Mouse (Mus musculus) MN1 (cell line): ENCODE data around the gene Col4a2.
"Not testable (repeated sequence)": the region's sequence is repeated elsewhere in the genome, so short reads cannot be mapped to it uniquely, and the experiment has no call there.

Experiments
- DNase-seq: peaks from one replicate; pipeline ENCODE4 v3.0.0-alpha.2; 2016; ENCODE audit warnings: low spot score

Col4a2 gene

DNA sequence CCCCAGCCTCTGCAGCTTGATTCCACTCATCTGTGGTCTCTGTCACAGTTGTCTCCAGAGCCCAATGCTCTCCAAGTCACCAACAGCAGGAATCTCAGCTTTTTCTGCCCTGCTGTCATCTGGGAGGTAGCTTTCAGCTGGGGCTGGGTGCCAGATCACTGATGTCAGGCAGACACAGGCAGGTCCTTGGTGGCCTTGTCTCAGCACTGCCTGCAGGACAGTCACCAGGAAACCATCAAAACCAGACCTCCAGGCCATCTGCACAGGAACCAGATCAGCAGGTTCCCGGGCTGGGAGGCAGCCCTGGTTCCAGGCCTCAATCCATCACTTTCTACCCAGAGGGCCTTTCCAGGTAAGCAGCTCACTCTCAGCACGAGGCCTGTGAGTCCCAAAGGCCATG, 149.2 kb downstream of the Col4a2 start:
- peak; percentile 23 for DNase-seq

DNA sequence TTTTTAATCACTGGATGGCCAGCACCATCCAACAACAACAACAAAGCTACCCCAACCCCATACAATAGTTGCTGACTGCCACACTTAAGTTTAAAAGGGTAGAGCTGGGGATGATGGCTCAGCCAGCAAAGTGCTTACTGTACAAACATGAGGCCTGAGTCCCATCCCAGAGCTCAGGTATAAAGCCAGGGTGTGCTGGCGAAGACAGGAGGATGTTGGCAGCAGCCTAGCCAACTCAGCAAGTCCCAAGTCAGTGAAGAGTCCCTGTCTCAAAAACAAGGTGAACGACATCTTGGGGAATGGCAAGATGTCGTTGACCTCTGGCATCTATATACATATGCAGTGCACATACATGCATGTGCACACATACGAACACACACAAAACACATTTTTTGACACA, 150.0 kb downstream of the Col4a2 start:
- no peak for DNase-seq

DNA sequence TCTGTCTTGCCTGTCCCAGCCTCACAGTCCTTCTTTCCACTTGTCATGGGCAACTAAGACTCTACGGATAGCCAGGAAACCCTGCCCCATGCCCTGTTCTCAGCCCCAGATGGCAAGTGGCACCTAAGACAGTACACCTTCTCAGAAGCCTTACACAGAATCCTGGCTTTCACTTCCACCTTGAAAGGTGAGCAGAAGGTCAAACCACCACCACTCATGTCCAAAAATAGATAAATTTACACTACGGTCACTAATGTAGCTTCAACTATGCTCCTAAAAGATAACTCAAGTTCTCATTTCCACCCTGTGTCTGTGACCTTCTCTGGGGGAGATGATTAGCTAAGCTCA, 150.9 kb downstream of the Col4a2 start:
- no peak for DNase-seq

DNA sequence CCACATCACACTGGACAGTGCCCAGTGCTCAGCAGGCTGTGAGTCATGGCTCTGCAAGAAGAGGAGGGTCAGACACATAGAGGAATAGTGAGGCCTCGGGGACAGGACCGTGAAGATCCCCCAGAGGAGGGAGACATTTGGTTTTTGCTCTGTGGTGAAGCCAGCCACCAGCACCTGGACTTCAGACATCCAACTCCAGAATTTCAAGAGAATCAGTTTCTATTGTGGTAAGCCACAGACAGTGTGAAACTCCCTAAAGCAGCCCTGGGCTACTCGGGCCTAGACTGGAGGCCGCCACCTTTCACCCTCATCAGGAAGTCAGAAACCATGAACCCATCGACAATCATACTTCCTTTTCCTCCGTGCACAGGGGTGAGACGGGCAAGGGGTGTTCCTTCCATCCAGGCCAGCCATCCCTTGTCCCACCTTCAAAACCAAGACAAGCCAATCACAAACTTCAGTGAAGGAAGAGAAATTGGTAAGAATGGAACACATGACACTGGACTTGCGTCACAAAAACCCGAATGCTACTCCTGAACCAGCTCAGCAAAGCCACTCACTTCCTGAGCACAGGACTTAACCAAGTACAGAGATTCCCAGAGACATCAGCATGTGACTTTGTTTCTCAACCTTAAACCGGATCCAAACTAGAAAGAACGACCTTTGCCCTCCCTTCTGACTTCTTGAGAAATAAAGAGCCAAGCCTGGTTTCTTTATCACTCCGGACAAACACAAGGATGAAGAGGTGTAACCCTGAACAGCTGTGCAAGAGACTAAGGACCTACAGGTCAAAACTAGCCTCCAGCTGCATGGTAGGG, 151.5 kb downstream of the Col4a2 start:
- no peak for DNase-seq

DNA sequence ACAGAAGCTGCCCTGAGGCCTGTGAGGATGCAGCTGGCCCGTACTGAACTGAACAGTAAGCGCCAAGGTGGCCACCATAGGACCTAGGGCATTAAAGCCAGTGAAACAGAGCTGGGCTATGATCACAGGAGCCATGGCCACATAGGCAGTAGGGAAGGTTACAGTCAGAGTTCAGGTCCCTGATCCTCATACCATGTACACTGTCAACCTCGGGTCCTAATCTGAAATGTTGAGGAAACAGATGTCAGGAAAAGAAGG, 152.0 kb downstream of the Col4a2 start:
- no peak for DNase-seq

DNA sequence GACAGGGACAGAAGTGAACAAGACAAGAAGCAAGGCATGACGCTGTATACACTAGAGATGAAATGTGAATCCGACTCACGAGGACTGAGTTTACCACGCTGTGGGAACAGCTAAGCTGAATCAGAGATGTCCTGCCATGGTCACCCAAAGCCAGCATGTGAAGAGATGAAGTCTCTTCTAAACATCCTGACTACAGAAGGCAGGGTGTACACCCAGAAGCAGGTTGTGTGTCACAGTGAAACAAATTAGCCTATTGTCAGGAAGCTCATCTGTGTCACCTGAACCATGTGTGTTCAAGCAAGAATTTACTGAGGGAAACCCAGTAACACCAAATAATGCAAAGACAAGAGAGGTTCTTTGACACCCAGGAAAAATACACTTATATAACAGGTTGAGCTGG, 153.0 kb downstream of the Col4a2 start:
- DNase-seq: no peak

DNA sequence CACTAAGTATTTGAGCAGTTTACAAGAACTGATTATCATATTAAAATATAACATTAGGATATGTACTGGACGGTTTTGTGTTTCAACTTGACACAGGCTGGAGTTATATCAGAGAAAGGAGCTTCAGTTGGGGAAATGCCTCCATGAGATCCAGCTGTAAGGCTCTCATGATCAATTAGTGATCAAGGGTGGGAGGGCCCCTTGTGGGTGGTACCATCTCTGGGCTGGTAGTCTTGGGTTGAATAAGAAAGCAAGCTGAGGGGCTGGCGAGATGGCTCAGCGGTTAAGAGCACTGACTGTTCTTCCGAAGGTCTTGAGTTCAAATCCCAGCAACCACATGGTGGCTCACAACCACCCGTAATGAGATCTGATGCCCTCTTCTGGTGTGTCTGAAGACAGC, 153.9 kb downstream of the Col4a2 start:
- not testable (repeated sequence) for DNase-seq

DNA sequence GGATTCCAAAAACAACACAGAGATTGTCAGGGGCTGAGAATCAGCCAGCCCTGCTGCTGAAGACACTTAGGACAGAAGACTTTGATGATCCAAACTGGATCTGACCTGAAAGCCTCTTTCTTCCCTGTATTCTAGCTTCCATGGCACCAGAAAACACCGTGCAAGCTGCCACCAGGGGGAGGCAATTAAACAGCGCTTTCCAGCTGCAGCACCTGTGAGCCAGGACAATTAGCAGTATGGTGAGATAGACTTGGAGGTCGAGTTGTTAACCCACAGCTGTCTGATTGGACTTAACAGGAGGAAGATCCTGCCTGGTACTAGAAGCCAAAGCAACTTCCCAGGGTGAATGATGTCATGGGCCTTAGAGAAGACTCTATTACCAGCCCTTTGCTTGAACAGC, 156.5 kb downstream of the Col4a2 start:
- DNase-seq: peak; percentile 49

DNA sequence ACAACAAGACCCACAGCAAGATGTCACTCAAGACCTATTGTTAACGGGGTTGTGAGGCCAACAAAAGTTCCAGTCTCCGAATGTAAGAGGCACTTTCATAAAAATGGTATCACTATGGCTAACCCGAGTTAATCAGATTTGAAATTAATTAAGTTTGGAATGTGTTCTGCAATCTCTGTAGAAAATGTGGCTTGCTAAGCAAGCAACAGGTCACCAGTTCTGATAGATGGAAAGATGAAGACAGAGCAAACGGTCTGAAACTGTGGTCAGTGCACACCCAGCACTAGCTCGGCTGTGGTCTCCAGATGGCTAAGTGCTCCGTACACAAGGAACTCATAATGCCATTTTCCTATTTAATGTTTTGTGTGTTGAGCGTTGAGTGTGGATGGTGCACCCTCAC, 158.1 kb downstream of the Col4a2 start:
- no peak for DNase-seq

DNA sequence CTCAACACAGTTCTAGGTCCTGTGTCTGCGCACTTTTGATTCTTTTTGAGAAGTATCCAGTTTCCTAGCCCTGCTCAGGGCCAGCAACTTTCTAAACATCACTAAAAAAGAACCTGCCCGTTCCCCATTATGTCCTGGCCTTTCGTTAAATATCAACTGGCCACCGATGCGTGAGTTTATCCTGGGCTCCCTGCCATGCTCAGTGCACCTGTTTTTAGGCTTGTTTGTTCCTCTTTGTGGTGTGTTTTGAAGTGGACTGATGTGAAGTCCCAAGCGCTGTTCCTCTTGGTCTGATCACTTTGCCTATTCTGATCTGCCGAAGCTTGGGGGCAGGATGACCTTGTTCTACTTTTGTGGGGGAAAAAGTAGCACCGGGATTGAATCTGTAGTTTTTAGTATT, 158.7 kb downstream of the Col4a2 start:
- no peak for DNase-seq

DNA sequence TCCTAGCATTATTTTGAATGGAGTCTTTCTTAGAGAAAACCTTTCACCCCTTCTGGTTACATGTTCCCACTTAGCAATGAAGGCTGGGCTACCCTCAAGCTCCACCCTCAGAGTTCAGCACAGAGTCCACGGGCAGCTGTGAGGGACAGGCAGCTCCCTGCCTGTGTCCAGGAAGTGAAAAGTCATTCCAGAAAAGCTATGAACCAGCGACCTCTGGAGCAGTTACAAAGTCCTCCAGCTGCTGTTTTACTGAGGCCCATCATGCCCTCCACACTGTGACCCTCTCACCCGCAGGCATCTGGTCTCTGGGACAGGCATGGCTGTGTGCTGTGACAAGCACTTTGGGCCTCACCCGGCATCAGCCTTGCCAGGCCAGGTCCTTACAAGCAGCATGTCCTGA, 160.5 kb downstream of the Col4a2 start:
- no peak for DNase-seq

DNA sequence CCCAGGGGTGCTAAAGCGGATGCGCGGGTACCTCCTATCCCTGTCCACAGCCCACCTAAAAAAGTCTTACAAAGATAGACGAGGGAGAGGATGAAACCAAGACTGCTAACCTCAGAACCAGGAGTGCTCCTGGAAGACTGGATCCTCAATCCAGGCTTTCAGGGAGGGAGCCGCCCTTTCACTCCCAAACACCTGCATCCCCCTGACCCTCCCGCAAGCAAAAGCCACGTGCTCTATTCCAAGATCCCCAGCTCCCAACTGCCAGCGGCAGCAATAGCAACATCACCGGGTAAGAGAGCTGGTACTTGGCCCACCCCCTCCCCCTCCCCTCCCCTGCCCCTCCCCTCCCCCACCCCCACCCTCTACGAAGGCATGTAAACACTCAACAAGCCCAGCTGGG, 162.8 kb downstream of the Col4a2 start:
- no peak for DNase-seq

DNA sequence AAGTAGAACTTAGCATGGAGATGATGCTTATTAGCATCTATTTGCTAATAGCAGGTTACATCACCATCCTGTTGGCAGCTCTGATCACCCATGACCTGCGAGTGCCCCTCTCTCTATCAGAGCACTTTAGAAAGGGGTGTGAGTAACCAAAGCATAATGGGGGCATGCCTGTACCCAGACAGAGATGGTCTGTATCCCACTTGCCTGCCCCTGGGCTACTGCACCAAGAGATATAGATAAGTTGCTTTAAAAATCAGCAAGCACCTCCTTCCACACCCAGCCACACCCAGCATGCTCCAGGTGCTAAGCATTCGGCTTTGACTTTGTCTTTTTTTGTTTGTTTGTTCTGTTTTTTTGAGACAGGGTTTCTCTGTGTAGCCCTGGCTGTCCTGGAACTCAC, 163.3 kb downstream of the Col4a2 start:
- DNase-seq: no peak

DNA sequence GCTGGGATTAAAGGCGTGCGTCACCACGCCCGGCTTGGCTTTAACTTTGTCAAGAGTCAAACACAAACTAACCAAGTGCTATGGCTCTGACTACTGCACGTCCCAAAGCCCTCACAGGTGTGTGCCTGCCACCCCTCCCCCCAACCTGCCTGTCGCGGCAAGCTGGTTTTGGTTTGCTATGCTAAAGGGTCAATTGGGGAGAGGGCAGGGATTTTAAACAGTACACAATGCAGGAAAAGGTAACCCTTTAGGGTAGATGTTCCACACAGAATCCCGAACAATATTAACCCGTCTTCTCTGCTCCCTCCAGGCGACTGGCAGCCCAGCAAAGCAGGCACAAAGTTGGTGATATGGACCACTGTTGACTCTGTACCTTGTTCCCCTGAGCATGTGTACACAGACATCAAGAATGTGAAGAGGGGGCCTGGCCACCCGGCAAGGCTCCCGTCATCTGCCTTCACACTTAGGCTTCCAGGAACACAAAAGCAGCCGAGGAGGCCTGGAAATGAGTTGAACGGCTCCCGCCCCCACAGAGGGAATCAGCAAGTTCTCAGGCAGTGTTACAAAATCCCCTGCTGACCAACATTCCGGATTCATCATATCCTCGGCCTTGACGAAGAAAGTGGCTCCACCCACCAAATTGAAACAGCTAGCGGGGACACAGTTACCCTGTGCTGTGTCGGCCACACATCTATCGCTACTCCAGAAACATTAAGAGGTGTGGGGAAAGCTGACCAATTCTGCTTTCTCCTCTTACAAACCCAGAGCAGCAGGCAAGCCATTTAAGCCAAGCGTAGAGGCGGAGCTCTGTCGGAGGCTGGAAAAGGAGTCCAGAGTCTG, 164.0 kb downstream of the Col4a2 start:
- no peak for DNase-seq

DNA sequence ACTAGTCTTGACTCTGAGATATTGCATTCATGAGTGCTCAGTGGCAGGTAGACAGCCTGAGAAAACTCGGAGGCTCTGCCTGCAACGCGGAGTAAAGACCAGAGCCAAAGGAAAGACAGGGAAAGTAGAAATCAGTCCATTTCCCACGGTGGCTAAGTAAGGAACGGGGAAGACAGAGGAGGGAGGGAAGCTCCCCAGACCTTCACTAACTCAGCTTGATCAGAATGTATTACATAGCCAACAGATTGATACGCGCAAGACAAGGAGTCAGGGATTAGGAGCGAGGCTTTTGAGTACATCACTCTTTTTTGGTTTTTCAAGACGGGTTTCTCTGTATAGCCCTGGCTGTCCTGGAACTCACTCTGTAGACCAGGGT, 164.6 kb downstream of the Col4a2 start:
- no peak for DNase-seq

DNA sequence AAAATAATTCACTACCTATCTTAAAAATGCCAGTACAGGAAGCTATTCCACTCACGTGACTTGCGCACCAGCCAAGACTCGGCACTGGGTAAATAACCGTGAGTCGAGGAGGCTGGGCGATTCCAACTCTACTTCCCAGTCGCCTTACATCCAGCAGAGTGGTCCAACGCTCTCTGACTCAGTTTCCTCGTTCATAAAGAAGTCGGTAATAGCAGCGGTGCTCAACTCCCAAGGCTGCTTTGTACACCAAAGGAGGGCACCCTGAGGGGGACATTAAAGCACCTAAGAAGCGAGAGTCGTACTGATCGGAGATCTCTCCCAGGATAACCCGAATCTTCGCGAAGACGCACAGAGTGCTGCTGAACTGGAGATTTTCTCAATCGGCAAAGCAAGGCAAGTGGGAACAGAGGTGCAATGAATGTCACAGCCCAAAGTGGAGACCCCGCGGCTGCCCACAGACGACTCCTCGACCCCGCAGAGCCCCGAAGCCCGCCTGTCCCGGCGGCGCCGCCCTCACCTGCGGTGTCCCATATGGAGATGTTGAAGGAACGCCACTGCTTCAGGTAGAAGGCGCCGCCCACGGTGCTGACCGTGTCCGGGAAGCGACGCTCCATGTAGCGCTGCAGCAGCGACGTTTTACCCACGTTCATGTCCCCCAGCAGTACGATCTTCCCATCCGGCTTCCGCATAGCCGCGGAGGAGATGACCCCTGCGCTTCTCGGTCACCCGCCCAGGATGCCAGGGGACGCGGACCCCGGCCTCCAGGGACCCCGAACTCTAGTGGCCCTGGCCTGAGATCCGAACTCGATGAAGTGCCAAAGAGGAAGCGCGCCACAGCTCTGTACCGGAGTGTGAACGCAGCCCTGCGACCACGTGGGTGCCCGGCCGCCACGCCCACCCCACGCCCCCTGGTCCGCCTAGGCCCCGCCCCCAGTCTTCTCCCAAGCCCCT, 165.5 kb downstream of the Col4a2 start, which contains the start of gene Rab20:
Gene Rab20 (minus strand): TSS at position 900 of the 951 bp plus-strand sequence.
- DNase-seq: peak; percentile 39

DNA sequence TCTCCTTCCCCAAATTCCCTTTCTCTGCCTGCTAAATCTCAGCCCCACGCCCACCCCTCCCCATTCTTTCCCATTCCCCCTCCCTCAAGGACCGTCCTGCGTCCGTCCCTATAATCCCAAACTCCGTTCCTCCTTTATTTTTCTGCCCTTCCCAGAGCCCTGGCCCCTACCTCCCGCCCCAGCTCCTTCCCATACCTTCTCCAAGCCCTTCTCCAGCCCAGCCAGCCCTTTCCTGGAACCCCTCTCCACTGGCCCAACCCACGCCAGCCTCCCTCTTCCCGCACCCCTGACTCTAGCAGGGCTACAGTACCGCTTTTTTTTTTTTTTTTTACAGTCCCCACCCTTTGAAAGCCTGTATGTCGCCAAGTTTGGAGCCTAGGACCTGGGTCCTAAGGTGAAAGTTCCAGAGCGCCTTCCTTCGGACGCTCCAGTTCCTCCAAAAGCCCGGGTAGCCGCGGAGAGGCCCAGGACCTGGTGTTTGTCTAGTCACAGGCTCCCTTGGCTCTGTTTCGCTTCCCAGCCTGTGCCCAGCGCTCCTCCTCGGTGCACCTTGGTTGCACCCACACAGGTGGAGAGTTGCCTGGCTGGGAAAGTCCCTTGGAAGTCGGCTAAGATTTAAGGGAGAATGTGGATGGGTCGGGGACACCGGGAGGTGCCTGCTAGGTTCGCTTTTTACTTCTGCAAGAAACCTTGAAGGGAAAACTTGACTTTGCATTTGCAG, 166.4 kb downstream of the Col4a2 start:
- DNase-seq: no peak

DNA sequence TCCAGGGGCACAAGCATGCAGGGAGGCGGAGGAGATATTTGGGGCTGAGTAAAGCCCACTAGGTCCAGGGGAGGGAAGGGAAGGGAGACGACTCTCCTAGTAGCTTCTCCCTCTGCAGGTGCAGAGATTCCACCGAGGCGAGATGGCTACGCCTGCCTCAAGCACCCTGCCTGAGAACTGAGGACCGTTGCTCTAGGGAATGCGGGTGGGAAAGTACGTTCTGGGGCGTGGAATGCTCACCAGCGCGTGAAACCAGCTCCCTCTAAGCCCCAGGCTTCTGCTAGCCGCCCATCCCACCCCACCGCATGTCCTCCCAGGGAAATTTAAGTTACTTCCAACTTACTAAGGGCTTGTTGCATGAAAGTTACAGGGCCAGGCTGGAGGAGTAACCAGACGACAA, 167.0 kb downstream of the Col4a2 start:
- DNase-seq: no peak

DNA sequence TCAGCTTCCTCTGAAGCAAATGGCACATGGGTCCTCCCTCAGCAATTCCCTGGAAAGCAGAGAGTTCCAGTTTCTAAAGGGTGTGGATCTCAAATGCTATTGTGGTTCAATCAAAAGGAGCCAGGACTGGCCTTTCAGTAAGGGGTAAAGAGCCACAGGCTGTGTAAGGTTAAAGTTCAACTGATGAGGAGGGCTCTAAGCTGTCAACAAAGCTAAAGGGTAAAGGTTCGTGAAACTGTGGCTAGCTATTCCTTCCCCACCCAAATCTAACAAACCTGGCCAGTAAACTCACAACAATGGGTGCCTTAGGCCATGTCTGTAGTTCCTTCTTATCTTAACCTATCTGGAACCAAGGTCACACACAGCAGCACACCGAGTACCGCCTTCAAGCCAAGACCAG, 169.3 kb downstream of the Col4a2 start:
- DNase-seq: no peak

DNA sequence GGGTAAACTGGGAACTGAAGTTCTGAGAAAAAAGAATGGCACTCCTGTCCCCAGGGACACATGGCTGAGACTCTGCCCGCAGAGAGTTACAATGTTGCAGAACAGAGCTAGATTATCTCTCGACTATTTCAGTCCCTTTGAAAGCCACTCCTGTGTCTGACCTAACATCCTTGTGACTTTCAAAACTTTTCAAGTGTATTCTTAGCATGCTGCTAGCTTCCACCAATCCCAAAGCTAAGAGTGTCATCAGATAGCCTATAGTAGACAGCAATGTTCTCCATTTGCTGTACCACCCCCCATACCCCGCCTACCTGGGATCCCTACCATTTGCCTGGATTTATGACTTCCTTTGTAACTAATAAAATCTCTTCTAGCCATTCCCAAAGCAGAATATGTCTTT, 169.9 kb downstream of the Col4a2 start:
- no peak for DNase-seq

DNA sequence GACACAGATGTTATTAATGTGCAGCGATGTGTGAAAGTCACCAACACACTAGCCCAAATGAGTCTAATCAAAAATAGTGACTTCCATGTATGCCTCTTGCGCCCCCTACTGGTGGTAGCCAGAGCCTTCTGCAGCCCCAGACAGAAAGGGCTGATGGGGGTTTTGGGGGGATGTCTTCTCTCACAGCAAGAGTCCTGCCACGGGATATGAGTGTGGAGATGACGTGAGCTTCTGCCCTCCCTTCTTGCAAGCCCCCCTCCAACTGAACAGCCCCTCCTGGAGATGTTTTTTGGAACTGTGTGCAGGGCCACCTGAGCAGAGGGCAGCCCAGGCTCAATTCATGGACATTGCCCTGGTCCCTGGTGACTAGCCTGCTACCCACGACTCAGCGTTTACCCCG, 173.5 kb downstream of the Col4a2 start:
- DNase-seq: peak; percentile 46

DNA sequence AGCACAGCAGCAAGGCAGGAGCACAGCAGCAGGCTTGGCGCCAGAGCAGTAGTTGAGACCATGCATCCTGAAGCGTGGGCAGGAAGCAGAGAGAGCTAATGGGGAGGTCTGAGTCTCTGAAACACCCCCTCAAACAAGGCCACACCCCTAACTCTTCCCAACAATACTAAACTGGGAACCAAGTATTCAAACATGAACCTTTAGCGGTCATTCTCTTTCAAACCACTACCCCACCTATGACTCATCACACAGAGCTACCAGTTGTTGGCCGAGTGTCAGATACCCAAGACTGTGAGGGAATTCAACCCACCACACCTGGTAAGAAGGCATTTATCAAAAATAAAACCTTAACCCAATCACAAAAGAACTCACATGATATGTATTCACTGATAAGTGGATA, 174.6 kb downstream of the Col4a2 start:
- no peak for DNase-seq
